Mouse (Mus musculus) frontal cortex, postnatal 10 days (tissue): ENCODE data around the gene Fndc11.

ENCODE experiments used
- DNase-seq, 2 experiments: peaks; one replicate each; pipeline ENCODE4 v3.0.0; 2022; ENCODE audit warnings: low spot score in 2 of 2, mixed read lengths in 1 of 2

Fndc11 gene

GRCm38 (mm10) chr2:181266839-181267238 is 47.0 kb downstream of the Fndc11 start:
- DNase-seq, result no peak

DNA sequence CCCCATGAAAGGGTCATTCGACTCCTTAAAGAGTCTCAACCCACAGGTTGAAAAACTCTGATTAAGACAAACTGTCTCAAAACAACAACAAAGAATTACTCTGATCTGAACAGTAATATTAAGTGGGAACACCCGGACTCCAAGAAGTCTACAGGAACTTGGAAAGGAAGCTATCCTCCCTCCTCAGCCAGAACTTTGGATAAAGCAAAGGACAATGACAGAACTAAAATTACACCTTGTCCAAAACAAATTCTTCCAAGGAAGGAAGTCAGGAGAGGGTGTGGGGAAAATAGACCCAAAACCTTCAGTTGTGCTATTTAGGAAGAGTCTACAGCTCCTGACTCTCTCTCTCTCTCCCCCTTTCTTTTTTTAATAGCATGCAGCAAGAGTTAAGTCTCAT is 52.3 kb downstream of the Fndc11 start:
- no peak for DNase-seq
